Mouse (Mus musculus): ENCODE results near the gene Vps39.

The Vps39 gene

DNA sequence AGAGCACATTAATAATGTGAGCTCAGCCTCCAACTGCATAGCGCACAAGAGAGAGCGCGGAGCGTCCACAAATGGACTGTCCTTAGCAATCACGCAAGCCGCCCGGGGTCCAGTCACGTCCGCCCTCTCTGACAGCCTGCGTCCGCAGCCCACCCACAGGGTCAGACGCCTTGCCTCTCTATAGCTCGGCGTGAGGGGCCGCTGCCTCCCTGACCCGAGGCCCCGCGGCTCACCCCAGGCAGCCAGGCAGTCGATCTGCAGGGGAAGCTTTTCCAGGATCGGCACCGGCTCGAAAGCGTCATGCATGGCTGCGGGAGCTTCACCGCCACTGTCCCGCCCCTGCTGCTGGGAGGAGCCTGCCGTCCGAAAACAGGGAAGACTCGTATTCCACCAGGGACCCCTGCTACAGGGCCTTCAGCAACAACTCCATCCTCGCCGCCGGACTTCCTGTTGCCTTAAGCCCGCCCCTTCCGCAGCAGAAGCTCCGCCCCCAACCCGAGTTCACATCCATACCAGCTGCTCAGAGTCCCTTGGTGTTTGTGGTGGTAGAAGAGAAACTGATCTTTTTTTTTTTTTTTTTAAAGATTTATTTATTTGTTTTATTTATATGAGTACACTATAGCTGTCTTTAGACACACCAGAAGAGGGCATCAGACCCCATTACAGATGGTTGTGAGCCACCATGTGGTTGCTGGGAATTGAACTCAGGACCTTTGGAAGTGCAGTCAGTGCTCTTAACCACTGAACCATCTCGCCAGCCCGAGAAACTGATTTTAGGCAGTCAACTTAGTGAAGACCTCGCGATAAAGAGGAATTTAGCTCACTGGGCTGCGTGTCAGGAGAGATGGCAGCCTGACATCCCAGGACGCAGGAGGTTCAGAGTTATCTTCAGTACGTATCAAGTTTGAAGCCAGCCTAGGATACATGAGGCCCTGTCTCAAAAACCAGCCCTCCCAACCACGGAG, at the start of gene Vps39:
Gene Vps39 (minus strand): TSS at position 456 of the 965 bp plus-strand sequence.
- DNase-seq = peak; percentile 85

DNA sequence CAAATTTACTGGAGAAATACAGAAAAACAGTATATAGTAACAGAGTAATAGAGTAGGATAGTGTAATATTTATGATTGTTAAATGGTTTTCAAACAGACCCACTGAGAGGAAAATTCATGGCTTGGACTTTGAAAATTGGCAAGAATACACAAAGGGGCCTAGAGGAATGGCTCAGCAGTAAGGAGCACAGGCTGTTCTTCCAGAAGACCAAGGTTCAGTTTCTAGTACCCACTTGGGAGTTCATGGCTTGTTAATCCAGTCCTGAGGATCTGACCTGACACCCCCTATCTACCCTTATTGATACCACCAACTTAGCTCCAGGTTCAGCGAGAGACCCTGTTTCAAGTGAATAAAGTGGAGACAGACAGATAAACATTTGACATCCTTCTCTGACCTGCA, 45.0 kb upstream of the Vps39 start:
- DNase-seq = no peak

DNA sequence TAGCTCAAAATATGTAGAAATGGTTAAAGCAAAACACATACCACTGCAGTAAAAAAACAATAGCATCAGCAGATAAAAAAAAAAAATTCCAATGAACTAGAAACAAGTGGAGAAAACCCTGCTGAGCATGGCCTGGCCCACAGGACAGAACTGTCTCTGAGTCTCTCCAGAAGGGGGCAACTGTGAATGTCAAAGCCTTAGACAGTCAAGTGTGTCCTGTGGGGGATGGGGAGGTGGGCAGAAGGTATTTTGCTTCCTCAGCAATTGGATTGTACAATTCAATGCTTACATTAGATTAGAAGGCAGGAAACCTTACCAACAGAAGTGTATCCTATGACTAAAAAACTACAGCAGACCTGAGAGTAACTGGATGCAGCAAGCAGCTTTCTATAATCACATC, 39.5 kb upstream of the Vps39 start:
- no peak for DNase-seq

DNA sequence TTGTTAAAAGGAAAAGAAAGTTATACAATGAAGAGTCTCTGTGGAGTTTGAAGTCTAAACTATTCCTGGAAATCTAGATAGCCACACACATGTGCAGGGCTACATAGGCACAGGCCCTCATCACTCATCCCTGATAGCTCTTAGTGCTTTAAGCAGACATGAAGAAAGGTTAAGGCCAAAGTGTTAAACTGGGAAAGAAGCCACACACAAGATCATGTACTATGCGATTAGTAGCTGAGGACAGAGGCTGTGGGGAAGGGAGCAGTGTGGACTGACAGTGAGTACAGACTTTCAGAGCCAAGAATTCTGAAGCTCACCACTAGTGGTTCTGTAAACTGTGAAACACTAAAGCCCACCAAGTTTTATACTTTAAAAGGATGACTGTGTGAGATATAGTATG, 38.0 kb upstream of the Vps39 start:
- no peak for DNase-seq

DNA sequence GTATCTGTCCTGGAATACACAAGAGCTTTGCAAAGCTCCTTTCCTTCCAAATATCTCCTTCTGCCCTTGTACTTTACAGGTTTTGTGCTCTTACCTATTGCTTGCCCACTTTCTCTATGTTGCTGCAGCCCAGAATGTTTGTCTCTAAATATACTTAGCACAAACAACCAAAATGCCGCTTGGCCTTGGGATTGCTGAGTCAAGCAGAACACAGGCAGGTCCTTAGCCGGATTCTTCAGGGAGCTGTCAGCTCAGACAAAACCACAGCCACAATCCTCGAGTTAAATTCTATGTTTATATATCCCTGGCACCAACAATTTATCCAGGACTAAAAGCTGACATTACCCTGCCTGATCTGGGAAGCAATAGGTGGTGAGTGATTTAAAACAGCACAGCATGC, 36.4 kb upstream of the Vps39 start:
- DNase-seq = no peak

DNA sequence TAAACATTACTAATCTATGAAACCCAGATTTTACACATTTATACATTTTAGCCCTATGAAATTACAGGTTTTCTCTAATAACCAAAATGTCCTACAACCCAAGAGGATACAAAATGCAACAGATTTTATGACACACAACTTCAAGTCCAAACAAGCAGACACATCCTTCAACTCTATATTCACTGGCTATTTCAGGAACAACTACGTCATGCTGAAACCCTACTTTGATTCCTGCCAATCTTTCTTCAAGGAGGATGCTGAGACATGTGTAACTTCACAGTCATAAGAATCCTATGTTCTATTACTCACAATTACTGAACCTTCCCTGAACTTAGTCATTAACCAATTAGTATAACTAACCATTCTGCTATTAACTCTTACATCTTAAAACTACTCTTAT, 34.4 kb upstream of the Vps39 start:
- DNase-seq = no peak

DNA sequence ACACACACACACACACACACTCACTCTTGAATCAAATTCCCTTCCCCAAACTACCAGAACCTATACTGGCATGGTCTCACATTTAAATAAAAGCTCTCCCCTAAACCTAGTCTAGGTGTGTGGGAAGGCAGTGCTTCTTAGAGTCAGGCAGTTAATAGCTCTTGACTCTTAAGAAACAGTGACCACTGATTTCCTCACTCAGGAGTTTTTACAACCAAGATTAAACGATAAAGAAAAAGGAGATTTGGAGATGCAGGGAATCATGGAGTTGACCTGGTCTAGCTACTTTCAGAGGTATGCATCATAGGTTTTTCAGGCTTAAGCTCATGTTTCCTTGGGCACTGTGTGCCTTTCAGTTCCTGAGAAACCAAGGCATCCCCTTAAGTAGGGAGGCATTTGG, 33.3 kb upstream of the Vps39 start:
- no peak for DNase-seq

DNA sequence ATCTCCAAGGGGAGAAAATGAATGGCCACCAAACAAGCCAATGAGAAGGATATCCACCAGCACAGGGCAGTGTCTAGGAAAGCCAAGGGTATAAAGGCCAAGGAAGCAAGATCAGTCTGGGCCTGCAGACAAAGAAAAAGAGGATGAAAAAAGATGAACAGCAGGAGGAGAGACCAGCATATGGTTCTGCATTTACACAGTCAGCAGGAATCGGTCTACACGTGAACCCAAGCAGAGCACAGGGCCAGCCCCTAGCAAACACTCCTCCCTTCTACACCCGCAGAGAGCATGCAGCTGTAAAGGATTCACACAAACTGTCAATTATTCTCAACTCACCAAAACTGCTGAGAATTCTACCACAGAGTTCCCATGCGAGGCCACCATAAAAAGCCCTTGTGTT, 20.9 kb upstream of the Vps39 start:
- no peak for DNase-seq

DNA sequence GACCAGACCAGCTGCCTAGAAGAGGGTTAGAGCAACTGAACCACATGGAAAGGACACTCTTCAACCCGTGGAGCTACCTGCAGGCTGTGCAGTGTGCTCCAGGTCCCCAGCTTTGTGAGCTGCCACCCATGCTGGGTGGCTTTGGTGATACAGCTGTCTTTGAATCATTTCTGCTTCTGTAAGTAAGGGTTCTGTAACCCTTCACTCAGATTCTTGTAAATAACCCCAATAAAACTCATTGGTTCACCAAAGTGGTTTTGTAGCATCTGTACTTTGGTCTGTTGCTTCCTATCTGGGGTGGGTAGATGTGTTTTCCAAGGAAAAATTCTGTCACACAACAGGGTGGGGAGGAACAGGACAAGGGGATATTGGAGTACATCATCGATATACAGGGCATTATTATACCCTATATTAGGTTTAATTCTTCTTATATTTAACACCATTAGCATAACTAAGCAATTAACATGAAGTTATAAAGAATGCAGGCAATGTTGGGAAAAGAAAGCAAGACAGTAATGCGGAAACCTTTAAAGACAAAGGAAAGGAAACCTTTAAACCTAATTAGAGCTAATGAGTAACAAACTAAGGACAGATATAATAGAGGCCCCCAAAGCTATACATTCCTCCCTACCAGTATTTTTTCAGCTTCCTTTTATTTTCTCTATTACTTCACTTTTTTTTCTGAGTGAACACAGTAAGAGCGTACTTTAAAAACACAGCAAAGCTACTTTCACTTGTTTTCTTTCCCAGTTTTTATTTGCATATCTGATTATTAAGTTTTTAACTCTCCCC, 14.7 kb upstream of the Vps39 start:
- DNase-seq = no peak

DNA sequence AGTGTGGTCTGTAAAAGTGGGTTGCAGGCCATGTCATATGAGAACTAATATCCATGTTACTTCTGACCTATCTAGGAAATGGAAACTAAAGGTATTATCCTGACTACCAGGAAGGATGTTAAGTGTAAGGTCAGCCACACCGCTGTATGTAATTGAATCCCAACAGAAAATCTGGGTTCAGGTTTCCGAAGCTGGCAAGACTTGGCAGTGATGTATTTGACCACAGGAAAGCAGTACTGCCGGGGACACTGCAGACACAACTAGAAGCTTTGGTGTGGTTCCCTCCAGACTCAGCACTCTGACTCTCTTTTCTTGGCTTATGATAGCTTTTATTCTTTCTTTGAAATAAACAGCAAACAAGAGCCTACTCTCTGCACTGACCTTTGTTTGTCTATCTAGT, 13.6 kb upstream of the Vps39 start:
- DNase-seq = no peak

DNA sequence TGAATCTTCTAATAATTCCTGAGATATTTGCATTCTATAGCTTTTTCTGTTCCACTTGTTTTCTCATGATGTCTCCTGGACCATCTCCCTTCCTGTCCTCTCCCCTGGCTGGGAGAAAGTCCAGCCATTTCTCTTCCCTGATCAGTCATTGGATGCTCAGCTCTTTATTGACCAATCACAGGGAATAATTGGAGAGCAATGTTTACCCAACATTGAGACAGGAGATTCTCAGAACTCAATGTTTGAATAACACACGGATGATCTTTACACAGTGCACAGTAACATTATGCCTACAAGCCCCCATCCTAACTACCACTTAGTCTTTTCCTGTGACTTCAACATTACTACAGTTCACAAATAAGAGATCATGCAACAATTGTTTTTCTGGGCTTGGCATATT, 7.5 kb upstream of the Vps39 start:
- no peak for DNase-seq

DNA sequence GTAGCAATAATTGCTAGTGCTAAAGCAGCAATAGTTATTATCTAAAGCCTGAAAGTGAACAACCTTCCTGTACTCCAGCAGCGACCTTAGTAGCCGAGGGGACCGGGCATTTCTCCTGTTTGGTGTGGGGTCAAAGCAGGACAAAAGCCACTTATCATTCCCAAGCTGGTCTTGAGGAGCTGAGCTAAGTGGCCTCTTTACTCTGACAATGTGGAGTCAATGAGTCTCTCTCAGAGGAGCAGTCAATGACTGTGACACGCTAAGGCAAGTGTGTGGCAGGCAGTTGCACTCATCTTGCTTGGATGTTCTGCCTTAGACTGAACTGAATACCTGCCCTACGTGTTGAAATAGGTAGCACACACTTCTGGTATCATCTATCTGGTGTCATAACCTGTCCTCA, 1.6 kb downstream of the Vps39 start:
- no peak for DNase-seq

DNA sequence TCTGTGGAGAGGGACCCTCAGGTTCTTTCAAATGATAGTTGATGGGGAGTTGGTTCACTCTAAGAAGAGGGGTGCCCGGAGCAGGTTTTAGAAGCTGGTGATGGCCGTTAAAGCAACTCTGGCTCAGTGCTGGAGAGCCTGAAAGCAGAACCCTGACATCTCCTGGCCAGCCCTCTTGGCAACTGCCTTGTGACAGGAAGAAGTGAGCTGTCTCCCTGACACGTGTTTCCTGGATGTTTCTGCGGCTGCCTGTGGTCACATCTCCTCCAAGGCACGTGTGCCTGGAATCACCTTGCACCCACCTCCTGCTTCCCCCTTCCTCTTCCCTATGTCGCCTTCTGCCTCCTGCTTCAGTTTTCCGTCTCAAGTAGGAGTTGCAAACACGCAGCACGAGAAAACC, 4.8 kb downstream of the Vps39 start:
- no peak for DNase-seq

DNA sequence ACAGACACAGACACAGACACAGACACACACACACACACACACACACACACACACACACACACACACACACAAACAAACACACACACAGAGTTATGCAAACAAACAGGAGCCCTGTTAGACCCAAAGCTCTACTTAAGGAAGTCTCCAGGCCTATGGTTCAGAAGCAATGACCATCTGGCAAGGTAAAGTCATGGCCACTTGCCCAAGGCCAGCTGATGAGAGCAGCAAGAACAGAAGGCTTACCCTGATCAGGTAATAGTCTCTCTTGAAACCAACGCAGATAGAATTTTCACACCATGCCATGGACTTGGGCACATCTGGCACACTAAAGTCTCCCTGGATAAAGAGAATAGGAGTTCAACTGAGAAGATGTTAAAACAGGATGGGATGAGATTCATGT, 11.2 kb downstream of the Vps39 start:
- no peak for DNase-seq

DNA sequence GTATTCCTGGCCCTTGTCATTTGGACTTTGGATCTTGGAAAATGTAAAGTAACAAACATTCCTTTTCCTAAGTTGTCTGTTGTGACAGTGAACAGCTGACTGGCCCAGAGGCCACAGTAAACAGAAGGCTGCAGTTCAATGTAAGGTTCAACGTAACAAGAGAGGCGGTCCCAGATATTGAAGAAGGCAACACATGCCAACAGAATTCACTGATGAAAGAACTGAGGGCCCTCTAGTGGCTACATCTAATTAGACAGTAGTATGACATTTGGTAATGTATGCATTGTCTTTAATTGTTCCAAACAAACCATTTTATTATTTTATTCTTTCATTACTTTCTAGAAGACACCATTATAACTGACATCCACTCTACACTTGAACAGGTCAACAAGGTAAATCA, 15.1 kb downstream of the Vps39 start:
- no peak for DNase-seq

DNA sequence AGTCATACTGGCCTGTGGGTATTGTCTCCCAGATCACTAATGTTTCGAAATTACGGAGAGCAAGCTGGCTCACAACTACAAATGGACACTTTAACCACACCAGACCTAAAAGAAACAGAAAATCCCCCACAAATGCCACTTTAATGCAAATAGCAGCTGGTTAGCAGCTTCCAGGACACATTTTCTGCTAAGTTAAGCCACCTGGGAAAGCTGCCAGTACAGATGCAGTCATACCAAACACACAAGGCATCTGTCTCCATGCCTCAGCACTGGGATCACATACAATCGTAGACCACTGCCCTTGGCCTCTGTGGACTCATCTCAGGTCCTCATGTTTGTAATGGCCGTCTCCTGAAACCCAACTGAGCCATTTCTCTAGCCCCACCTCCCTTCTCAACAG, 21.4 kb downstream of the Vps39 start:
- peak; percentile 22 for DNase-seq

DNA sequence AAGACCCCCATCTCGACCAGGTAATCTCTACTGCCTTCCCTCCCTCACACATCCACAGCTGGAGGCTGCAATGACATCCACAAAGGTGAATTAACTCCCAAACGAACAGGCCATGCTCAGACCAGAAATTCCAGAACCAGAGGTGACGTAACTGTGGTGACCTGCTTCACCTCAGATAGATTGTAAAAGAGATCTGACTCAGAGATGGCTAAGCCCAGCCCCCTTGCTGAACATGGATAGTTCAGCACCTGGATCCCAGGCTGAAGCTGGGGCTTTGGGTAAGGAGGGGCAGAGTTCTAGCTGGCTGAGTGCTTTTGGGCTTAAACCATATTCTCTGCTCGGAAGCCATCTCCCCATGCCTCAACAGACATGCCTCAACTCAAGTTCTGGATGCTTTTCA, 37.9 kb downstream of the Vps39 start:
- DNase-seq = no peak

DNA sequence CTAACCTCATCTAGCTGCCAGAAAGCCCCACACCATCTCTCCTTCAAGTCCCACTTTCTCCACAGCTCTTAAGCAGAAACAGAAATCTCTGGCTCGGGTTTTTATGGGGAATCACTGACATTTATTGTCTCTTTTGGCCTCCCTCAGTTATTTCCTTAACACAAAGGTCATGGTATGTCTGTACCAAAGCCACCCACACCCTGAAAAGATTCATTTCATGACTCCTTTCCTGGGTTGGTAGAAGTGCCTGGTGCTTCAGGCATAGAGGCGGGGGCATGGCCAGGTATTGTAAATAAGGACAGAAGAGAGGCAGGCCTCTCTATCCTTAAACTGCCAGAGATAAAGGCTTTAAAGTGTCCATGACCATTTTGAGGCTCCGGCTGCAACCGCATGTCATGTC, 38.5 kb downstream of the Vps39 start:
- no peak for DNase-seq

DNA sequence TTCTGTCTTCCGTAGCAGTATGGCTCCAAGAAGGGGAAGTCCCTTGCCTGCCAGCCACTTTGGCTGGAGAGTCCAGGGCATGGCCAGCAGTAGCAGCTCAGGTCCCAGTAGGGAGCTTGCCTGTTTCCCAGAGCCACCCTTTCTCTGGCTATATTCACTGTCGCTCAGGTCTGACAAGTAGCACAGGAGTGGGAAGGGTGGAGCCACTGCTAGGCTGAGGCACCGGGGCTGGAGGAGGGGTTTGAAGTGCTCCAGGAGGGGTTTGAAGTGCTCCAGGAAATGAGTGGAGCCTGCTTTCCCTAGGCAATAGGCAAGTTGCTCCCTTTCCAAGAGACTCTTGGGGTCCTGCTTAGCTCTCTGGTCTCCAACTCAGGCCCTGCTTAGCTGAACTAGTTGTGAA, 39.0 kb downstream of the Vps39 start, which contains the start of gene Pla2g4f:
Gene Pla2g4f (minus strand): TSS at position 190 of the 400 bp plus-strand sequence.
- no peak for DNase-seq

DNA sequence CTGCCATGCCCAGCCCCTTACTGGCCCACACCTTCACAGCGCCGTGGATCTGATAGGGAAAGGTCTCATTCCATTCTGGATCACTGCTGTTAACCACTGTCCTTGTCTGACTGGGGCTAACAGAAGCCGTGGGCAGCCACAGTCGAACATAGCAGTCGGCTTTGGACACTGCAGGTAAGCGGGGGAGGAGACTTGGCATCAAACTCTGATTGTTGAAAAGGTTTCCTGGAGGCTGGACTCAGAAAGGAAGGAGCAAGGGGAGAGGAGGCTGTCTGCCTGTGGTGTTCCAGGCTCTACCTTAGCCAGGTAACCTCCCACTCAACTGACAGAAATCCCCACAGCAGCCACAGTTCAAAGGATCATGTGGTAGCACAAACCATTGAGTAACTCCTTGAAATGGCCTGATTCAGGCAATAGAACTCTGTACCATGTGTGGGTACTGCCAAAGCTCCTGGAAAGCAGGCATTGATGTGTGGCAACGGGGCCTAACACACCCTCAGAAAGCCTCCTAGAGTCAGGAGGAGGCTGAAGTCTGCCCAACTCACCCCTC, 40.6 kb downstream of the Vps39 start:
- DNase-seq = no peak

DNA sequence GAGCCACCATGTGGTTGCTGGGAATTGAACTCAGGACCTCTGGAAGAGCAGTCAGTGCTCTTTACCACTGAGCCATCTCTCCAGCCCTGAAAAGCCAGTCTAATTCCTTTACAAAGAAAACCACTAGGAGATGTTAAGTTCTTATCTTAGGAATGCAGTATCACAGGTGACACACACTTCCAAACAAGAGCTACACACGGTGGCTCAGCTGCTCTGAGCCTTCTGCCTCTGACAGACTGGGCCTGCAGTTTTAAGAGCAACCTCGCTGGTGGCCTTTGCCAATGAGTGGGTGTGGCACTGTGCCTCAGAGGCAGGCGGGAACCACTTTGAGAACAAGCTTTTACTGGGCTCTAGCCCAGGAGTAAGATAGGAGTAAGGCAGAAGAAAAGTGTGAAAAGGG, 48.8 kb downstream of the Vps39 start:
- no peak for DNase-seq

DNA sequence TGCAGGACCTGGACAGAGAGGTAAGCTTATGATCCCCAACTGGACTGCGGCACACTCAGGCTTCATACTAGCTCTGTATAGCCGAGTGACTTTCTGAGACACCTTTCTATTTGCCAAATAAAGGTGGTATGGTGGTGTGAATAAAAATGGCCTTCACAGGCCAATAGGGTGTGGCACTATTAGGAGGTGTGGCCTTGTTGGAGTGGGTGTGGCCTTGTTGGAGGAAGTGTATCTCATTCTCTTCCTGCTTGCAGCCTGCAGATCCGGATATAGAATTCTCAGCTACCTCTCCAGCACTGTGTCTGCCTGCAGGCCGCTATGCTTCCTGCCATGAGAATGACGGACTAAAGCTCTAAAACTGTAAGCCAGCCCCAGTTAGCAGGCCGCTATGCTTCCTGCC, 51.9 kb downstream of the Vps39 start:
- DNase-seq = no peak

DNA sequence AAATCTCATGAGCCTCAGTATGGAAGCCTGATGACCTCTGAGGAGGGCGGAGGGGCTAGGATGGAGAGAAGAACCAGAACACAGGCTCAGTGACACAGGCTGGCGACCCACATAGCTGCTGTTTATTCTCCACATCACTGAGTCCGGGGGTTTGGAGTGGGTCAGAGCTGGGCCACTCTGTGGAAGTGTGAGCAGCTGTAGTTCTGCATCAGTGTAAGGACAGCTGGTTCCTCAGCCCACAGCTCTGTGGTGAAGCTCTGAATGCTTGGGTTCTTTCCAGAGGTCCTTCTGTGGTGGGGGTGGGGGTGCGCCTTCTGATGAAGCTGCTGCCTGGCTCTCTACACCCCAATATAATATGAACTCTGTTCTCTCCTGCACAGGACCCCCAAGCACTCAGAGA, 53.1 kb downstream of the Vps39 start:
- no peak for DNase-seq

DNA sequence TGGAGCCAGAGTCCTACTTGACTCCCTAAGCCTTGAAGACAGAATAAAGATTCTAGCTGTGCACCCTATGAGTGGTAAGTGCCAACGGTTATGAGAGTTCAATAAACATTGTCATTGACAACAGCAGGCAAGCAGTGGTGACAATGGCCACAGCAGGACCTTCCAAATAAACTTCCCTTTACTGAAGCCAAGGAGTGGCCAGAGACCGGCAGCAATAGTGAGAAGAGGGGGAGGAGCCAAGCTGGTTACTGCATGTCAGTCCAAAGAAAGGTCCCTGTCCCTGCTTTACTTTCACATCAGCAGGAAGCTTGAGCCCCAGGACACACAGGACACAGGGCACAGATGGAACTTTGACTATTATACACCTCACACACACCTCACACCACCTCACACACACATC, 56.8 kb downstream of the Vps39 start:
- DNase-seq = no peak
